Mouse (Mus musculus) heart, embryonic 11.5 days (tissue): ENCODE results near the gene Tnfsf11. TPM values are rescaled to one million over a fixed set of nuclear protein-coding genes. Genes with fewer than 3 reads are reported as not detected.
A peak's percentile ranks its signal among the peaks of the same experiment; 100 is the strongest.

ENCODE experiments used
- ATAC-seq: fragments of 200-750 bp; cut with Nextera tagmentation; replicated peaks from 2 replicates; pipeline ENCODE4 v1.8.0; 2017; ENCODE audit warnings: moderate library complexity; ENCODE audit not compliant: insufficient number of reproducible peaks, low FRiP score, low TSS enrichment
- H3K27ac ChIP-seq: fragments of 300-500 bp; sonication (generic); 2 replicates; pipeline ENCODE4 v1.5.1; 2014; ENCODE audit warnings: mild to moderate bottlenecking, low read depth, low read length
- H3K27me3 ChIP-seq: fragments of 300-500 bp; sonication (generic); 2 replicates; pipeline ENCODE4 v1.6.1; 2014; ENCODE audit warnings: mild to moderate bottlenecking, low read length, mixed read lengths; ENCODE audit not compliant: control insufficient read depth, insufficient read depth
- H3K36me3 ChIP-seq: fragments of 300-500 bp; sonication (generic); 2 replicates; pipeline ENCODE4 v1.6.1; 2014; ENCODE audit warnings: mild to moderate bottlenecking, low read length, moderate library complexity, mixed read lengths; ENCODE audit not compliant: control insufficient read depth, insufficient read depth
- H3K4me1 ChIP-seq: fragments of 300-500 bp; sonication (generic); 2 replicates; pipeline ENCODE4 v1.6.1; 2014; ENCODE audit warnings: low read length; ENCODE audit not compliant: control insufficient read depth, insufficient read depth
- H3K4me2 ChIP-seq: fragments of 300-500 bp; sonication (generic); 2 replicates; pipeline ENCODE4 v1.6.1; 2014; ENCODE audit warnings: mild to moderate bottlenecking, moderate library complexity
- H3K4me3 ChIP-seq: fragments of 300-500 bp; sonication (generic); 2 replicates; pipeline ENCODE4 v1.5.1; 2014; ENCODE audit warnings: low read depth, low read length
- H3K9ac ChIP-seq: fragments of 300-500 bp; sonication (generic); 2 replicates; pipeline ENCODE4 v1.6.1; 2014; ENCODE audit warnings: mild to moderate bottlenecking, low read depth, low read length, moderate library complexity
- H3K9me3 ChIP-seq: fragments of 300-500 bp; sonication (generic); replicated peaks from 2 replicates; pipeline ENCODE4 v1.6.1; 2016; ENCODE audit warnings: low read length; ENCODE audit not compliant: control insufficient read depth
- WGBS: fragments of 180-500 bp; shearing (Covaris S2); extraction: QIAGEN DNeasy Blood & Tissue Kit; methylation state at CpG from one replicate; pipeline ENCODE4 v1.1.7; 2014; ENCODE audit not compliant: insufficient replicate concordance; 5-methylcytosine and 5-hydroxymethylcytosine counted together
- polyA plus RNA-seq: library from polyadenylated mRNA; unstranded; fragments of >200 nt; fragmentation: Nextera tagmentation; extraction: Ambion mirVana; gene quantifications from 2 replicates; pipeline ENCODE4 v1.2.1, GENCODE M21; 2014

Gene Tnfsf11
- polyA plus RNA-seq, 1 experiment from 2014 or later: 0.31 TPM

DNA sequence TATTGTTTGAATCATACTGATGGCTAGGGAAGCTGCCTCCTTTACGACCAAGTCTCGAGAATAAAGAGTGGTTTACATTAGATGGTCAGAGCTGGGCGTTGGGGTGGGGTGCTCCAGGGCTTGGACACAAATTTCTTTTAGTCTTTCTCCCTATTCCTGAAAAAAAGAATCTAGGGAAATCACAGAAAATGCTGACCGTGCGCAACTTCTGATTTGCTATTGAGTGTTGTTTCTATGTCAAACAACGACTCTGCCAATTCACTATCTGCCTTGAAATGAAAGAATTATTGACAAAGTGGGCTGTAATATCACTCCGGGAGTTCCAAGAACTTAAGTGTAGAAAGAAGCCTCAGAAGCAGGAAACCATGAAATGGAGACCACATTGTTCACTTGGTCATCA lies 23.5 kb upstream of the Tnfsf11 start:
- peak overlapping the region; percentile 73 for H3K27ac ChIP-seq

DNA sequence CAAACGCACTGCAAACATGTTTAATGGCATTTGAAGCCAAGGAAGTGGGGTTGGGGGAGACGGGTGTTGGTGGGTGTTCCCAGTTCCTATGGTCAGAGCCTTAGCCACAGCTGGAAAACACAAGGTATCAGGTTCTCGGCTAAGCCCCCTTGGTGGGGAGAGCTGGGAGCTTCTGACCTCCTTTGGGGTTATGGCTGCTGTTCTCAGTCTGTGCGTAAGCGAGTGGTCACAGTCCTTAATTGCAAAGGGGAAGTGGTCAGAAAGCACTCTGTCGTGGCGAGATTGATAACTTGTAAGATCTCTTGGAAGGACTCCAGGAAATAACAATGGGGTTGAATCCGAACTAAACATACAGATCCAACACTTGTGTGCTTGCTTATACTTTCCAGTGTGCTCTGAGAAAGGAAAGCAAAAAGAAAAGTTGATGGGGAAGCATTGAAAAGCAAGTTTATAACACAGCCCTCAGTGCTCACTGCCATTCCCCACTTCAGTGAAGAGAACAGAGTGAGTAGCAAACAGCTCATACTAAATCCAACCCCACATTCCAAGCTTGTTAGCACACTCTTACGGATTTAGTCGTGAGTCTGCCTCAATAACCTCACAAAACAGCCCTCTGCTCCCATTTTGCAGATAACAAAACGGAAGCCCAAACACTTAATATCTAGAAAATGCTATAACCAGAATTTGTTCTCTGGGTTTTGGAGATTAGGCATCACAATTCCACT lies 22.9 kb upstream of the Tnfsf11 start:
- H3K4me1 ChIP-seq: peaks cover 11% of the 10 kb centered on the region
- H3K27me3 ChIP-seq: no peaks in the 10 kb centered on the region
- H3K4me3 ChIP-seq: no peak overlapping the region
- WGBS: 21% methylated on average over 11 of the region's 11 CpGs
- H3K36me3 ChIP-seq: no peaks in the 10 kb centered on the region
- H3K9ac ChIP-seq: no peak overlapping the region
- H3K27ac ChIP-seq: peak overlapping the region; percentile 73
- peak overlapping the region; percentile 24 for H3K4me2 ChIP-seq
- no peak for ATAC-seq
- H3K9me3 ChIP-seq: no peaks in the 10 kb centered on the region

More for the DNA sequence above, 23.5 kb upstream of the Tnfsf11 start:
- no peak overlapping the region for H3K9ac ChIP-seq
- no peaks in the 10 kb centered on the region for H3K27me3 ChIP-seq
- H3K9me3 ChIP-seq: no peaks in the 10 kb centered on the region
- no peaks in the 10 kb centered on the region for H3K36me3 ChIP-seq
- peaks cover 11% of the 10 kb centered on the region for H3K4me1 ChIP-seq
- H3K4me2 ChIP-seq: no peak overlapping the region
- H3K4me3 ChIP-seq: no peak overlapping the region
- no peak for ATAC-seq
- WGBS: 78% methylated on average over 7 of the region's 7 CpGs

DNA sequence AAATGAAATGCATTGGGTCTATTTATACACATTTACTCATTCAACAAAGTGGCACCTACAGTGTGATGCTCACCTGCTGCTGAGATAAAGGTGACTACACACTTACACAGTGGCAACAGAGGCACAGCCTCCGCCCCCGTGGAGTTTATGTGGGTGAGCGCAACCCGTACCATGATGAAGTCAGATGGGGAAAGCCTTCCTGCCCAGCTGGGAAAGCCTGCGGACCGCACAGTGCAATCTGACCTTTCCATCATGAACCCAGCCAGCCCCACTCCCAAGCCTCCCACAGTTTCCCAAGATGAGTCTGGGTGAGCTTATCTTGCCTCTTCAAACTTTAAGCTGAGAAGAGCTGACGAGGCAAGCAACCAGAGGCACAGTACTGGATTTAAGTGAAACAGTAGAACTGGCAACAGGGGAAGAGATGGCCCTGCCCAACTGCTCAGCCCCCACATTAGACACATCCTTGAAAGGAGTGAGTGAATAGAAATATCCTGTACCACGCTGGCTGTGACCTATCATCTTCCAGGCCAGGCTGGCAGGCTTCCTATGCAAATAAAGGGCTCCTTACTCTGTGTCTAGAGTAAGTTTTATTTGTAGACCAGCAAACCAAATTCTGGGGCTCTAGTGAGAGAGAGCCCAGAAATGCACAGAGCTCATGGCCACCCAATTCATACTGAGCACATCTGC lies 22.1 kb upstream of the Tnfsf11 start:
- Histone ChIP-seq H3K27ac (peak overlapping the region; percentile 73; the same call in 1 of the 2 replicates), H3K9me3 (no peaks in the 10 kb centered on the region), H3K4me3 (no peak overlapping the region), H3K27me3 (no peaks in the 10 kb centered on the region), H3K36me3 (no peaks in the 10 kb centered on the region), H3K4me1 (peaks cover 11% of the 10 kb centered on the region), H3K9ac (no peak overlapping the region), H3K4me2 (no peak overlapping the region)
- WGBS: 51% methylated on average over 8 of the region's 8 CpGs
- ATAC-seq: no peak; the same call in 1 of the 2 replicates

DNA sequence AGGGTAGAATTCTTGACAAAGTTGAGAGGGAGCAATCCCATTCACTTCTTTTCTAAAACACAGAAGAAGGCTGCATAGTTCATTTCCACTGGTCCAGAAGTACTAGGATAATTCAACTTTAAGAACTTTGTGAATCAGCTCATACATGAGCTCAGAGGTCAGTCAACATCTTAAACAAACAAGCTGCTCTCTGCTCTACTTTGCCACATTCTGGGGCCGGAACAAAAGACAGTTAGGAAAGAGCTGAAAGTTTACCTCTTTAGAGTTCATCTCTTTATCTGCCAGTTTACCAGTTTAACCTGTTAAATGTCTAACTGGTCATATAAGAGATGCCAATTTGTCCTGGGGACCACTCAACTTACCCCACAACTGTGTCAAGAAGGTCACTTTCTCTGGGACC lies 15.5 kb upstream of the Tnfsf11 start:
- no peaks in the 10 kb centered on the region for H3K36me3 ChIP-seq
- no peaks in the 10 kb centered on the region for H3K9me3 ChIP-seq
- H3K4me2 ChIP-seq: no peak overlapping the region
- no peak for ATAC-seq
- WGBS: 83% methylated on average over 1 of the region's 1 CpGs
- H3K27ac ChIP-seq: no peak overlapping the region
- H3K9ac ChIP-seq: no peak overlapping the region
- no peak overlapping the region for H3K4me3 ChIP-seq
- H3K27me3 ChIP-seq: no peaks in the 10 kb centered on the region
- H3K4me1 ChIP-seq: no peaks in the 10 kb centered on the region

DNA sequence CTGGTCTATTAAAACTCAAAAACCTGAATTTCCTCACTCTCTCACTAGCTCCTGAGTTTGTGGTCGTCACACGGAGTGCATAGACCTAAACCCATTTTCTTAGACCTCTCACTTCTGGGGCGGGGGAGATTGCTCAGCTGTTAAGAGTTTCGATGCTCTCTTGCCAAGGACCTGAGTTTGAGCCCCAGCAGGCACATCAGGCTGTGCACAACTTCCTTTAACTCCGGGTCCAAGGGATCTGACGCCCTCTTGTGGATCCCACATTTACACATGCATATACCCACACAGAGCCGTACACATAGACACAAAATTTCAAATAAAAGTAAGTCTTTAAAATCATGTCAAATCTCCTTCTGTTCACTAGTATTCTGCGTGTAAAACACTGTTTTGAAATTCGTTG lies 15.1 kb upstream of the Tnfsf11 start:
- H3K36me3 ChIP-seq: no peaks in the 10 kb centered on the region
- no peaks in the 10 kb centered on the region for H3K4me1 ChIP-seq
- no peaks in the 10 kb centered on the region for H3K9me3 ChIP-seq
- H3K9ac ChIP-seq: no peak overlapping the region
- H3K27ac ChIP-seq: no peak overlapping the region
- H3K27me3 ChIP-seq: no peaks in the 10 kb centered on the region
- no peak overlapping the region for H3K4me2 ChIP-seq
- 70% methylated on average over 9 of the region's 9 CpGs for WGBS
- no peak for ATAC-seq
- H3K4me3 ChIP-seq: no peak overlapping the region

DNA sequence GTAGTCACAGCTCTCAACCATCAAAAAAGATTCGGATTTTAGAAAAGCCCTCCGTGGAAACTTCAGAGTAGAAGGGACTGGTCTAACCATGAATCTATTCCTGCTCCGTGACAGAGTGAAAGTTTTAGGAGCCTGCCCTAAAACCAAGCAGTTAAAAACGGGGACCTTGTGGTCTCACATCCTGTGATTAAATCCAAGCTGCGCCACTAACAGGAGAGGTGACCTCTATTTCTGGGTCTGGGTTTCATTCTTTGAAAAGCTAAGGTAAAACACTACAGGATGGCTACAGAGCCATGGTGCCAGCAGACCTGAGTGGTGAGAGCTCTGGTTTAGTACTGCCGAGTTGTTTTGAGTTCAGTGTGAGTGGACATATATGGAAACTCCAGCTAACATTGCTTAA lies 12.4 kb upstream of the Tnfsf11 start:
- Histone ChIP-seq H3K9ac (no peak overlapping the region), H3K9me3 (no peaks in the 10 kb centered on the region), H3K4me3 (no peak overlapping the region), H3K27ac (no peak overlapping the region), H3K4me2 (no peak overlapping the region), H3K27me3 (no peaks in the 10 kb centered on the region), H3K36me3 (no peaks in the 10 kb centered on the region), H3K4me1 (no peaks in the 10 kb centered on the region)
- no peak for ATAC-seq
- 85% methylated on average over 6 of the region's 6 CpGs for WGBS

DNA sequence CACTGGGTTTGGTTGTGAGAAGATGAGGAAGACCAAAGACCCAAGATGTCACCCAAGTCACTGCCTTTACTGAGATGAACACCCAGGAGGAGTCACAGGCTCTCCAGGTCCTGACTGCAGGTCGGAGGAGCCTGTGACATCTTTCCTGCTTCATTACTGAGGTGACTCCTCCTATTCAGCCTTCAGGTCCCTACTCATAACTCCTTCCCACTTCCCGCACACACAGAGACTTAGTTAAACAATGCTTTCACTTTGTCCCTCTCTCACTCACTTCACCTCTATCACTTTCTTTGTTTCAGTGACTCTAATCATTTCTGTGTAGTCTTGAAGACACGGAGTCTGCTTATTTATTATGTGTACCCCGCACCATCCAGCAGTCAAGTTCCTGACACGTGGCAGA lies 11.7 kb upstream of the Tnfsf11 start:
- H3K4me3 ChIP-seq: no peak overlapping the region
- no peak for ATAC-seq
- H3K9ac ChIP-seq: no peak overlapping the region
- 74% methylated on average over 5 of the region's 5 CpGs for WGBS
- H3K9me3 ChIP-seq: no peaks in the 10 kb centered on the region
- no peak overlapping the region for H3K27ac ChIP-seq
- H3K36me3 ChIP-seq: no peaks in the 10 kb centered on the region
- no peaks in the 10 kb centered on the region for H3K4me1 ChIP-seq
- no peak overlapping the region for H3K4me2 ChIP-seq
- no peaks in the 10 kb centered on the region for H3K27me3 ChIP-seq

DNA sequence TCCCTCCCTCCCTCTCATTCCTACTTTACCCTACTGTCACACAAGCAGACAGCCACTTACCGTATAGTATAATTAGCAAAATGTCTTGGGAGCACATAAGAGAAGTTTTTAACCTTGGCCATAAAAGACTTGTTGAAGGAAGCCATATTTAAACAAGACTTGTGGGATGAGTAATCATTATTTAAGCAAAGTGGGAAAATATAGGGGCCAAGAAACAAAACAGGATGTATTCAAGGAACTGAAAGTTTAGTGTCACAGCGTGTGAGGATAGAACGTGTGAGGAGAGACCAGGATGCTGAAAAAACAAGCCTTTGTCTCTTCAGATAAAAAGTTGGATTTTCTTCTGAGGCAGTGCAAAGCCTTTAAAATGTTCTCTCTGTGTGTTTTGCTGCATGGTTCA lies 11.2 kb upstream of the Tnfsf11 start:
- Histone ChIP-seq H3K9ac (no peak overlapping the region), H3K4me3 (no peak overlapping the region), H3K27me3 (no peaks in the 10 kb centered on the region), H3K4me2 (no peak overlapping the region), H3K36me3 (no peaks in the 10 kb centered on the region), H3K9me3 (no peaks in the 10 kb centered on the region), H3K27ac (no peak overlapping the region), H3K4me1 (no peaks in the 10 kb centered on the region)
- no peak for ATAC-seq
- 57% methylated on average over 3 of the region's 3 CpGs for WGBS

DNA sequence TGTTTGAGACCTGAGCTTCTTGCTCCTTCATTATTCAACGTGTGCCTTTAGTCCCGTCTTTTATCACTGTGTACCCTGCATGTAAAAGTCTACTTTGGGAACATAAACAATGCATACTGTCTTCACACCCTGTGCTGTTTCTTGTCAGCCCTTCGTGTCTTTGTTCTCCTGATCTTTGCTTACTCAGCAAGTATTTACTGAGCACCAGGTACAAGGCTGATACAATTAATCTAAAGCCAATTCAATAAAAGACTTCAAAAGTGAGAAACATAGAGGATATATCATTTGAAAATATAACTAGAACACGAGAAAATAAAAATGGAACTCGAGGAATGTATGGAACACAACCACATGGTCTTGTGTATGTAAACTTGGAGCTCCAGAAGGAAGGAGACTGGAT lies 9.8 kb upstream of the Tnfsf11 start:
- H3K36me3 ChIP-seq: no peaks in the 10 kb centered on the region
- no peak overlapping the region for H3K4me3 ChIP-seq
- no peak overlapping the region for H3K9ac ChIP-seq
- H3K27ac ChIP-seq: no peak overlapping the region
- ATAC-seq: no peak
- no peak overlapping the region for H3K4me2 ChIP-seq
- no peaks in the 10 kb centered on the region for H3K27me3 ChIP-seq
- H3K4me1 ChIP-seq: no peaks in the 10 kb centered on the region
- 60% methylated on average over 5 of the region's 5 CpGs for WGBS
- H3K9me3 ChIP-seq: no peaks in the 10 kb centered on the region
